Mouse (Mus musculus) CH12F3 (cell line): ENCODE measurements around the gene Ankrd6.

Experiments
- in situ Hi-C: fragments of 300-500 bp; cut with MboI; formaldehyde crosslinking; loops from 2 replicates; pipeline ENCODE4 v1.14.3; 2020; ENCODE audit warnings: low sequenced_read_pairs

Ankrd6 gene

GRCm38 (mm10) chr4:32799966-32800576, 150.6 kb downstream of the Ankrd6 start, which contains the start of gene Lyrm2:
Lyrm2 (plus strand) TSS chr4:32800253.
- in situ Hi-C loops = no loop called here

- in situ Hi-C loops = no loop called here
These were observed 151.7 kb downstream of the Ankrd6 start for GRCm38 (mm10) chr4:32798976-32799375.

- in situ Hi-C loops = no loop called here
These were observed 161.6 kb downstream of the Ankrd6 start for GRCm38 (mm10) chr4:32789020-32789419.

- in situ Hi-C loops = no loop called here
These were observed 163.5 kb downstream of the Ankrd6 start for GRCm38 (mm10) chr4:32787110-32787509.

- in situ Hi-C loops = no loop called here
These were observed 170.6 kb downstream of the Ankrd6 start for GRCm38 (mm10) chr4:32779996-32780395.

GRCm38 (mm10) chr4:32770284-32770810, 180.3 kb downstream of the Ankrd6 start:
- in situ Hi-C loops = no loop called here

- in situ Hi-C loops = no loop called here
These were observed 182.6 kb downstream of the Ankrd6 start for GRCm38 (mm10) chr4:32768046-32768445.

GRCm38 (mm10) chr4:32767471-32767870, 183.2 kb downstream of the Ankrd6 start:
- in situ Hi-C loops = no loop called here

- in situ Hi-C loops = no loop called here
These were observed 193.2 kb downstream of the Ankrd6 start for GRCm38 (mm10) chr4:32757430-32757829.
